Mouse (Mus musculus) stomach, postnatal 0 days (tissue): ENCODE measurements at regions not wholly inside any gene's neighbourhood (a gene's known extent, or its start where the extent isn't known, plus 50 kb on each side); places are given as distances from the start of the nearest gene placed in this dataset.

ENCODE experiments used
- CTCF ChIP-seq: IDR thresholded peaks from 2 replicates; pipeline ENCODE4 v1.5.1; 2016; ENCODE audit warnings: antibody characterized with exemption, low read depth, mild to moderate bottlenecking, moderate library complexity
- EP300 ChIP-seq: optimal IDR thresholded peaks from 2 replicates; pipeline ENCODE3; 2016; ENCODE audit warnings: antibody characterized with exemption

DNA sequence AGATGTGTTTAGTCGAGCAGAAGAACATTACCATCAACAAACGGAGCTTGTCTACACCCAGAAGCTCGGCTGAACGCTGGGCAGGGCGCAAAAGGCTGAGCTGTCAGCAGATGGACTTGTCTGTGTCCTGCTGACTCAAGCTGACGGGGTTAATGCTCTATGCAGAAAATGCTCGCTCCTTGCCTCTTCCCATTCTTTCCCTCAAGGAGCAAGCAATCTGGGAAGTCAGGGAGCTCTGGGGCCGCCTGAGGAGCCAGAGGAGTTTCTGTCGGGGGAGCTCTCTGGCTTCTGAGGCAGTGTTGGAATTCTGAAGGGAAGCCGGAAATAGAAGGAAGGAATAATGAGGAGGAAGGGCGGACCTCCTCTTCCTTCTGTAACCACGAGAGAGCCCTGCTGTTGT lies 289.3 kb upstream of the G2e3 start:
- TF ChIP-seq CTCF (no peak), EP300 (no peak)
